Mouse (Mus musculus): ENCODE results near the gene Mrps36. TPM values are rescaled to one million over a fixed set of nuclear protein-coding genes. Genes with fewer than 3 reads are reported as not detected.
"Not testable (repeated sequence)": the region's sequence is repeated elsewhere in the genome, so short reads cannot be mapped to it uniquely, and the experiment has no call there.

Mrps36 gene
- polyA plus RNA-seq, 1 experiment from 2014 or later: 136 TPM

GRCm38 (mm10) chr13:100732756-100733155 lies 11.7 kb downstream of the Mrps36 start:
- CTCF ChIA-PET: no interaction called here
- in situ Hi-C loops (cut with MboI; ENCODE audit: low pct_unique_long_range_greater_than_20kb): no loop called here
- ATAC-seq (no peak), DNase-seq (ENCODE audit: low read depth, low spot score) (no peak)
- H3K27me3 ChIP-seq: no peaks in the 10 kb centered on the region
- POLR2A ChIA-PET: interaction anchor here (0.6 kb wide), 1 partner anchor 8 kb away, joined by 3 read pairs; no protein-coding TSS in a partner anchor
- TF ChIP-seq CTCF (IDR thresholded peaks at IDR 0.05): no peak

- H3K27me3 ChIP-seq; ATAC-seq; CTCF ChIA-PET; in situ Hi-C loops (cut with MboI; ENCODE audit: low pct_unique_long_range_greater_than_20kb); DNase-seq (ENCODE audit: low read depth, low spot score): not testable (repeated sequence)
- POLR2A ChIA-PET: interaction anchor here (1.1 kb wide), 1 partner anchor 41 kb away, joined by 3 read pairs; no protein-coding TSS in a partner anchor
Observed at GRCm38 (mm10) chr13:100731462-100732046, 12.9 kb downstream of the Mrps36 start.

GRCm38 (mm10) chr13:100730861-100731176 lies 13.6 kb downstream of the Mrps36 start, which contains the start of gene Cdk7:
Gene Cdk7 (minus strand): TSS chr13:100730939.
- in situ Hi-C loops (cut with MboI; ENCODE audit: low pct_unique_long_range_greater_than_20kb): no loop called here
- CTCF ChIA-PET: no interaction called here
- no peak for TF ChIP-seq CTCF (IDR thresholded peaks at IDR 0.05)
- POLR2A ChIA-PET: interaction anchor here (1.1 kb wide), 1 partner anchor 40 kb away, joined by 3 read pairs; no protein-coding TSS in a partner anchor
- DNase-seq (ENCODE audit: low read depth, low spot score) (peak; percentile 73), ATAC-seq (peak; percentile 97)
- no peaks in the 10 kb centered on the region for H3K27me3 ChIP-seq

GRCm38 (mm10) chr13:100730153-100730860 lies 14.2 kb downstream of the Mrps36 start:
- no peak for TF ChIP-seq CTCF (IDR thresholded peaks at IDR 0.05)
- ChIA-PET CTCF (no interaction called here), POLR2A (interaction anchor here (1.1 kb wide), 1 partner anchor 40 kb away, joined by 3 read pairs; no protein-coding TSS in a partner anchor)
- in situ Hi-C loops (cut with MboI; ENCODE audit: low pct_unique_long_range_greater_than_20kb): no loop called here
- no peak for ATAC-seq
- peak; percentile 6 for DNase-seq (ENCODE audit: low read depth, low spot score)
- no peaks in the 10 kb centered on the region for H3K27me3 ChIP-seq

DNA sequence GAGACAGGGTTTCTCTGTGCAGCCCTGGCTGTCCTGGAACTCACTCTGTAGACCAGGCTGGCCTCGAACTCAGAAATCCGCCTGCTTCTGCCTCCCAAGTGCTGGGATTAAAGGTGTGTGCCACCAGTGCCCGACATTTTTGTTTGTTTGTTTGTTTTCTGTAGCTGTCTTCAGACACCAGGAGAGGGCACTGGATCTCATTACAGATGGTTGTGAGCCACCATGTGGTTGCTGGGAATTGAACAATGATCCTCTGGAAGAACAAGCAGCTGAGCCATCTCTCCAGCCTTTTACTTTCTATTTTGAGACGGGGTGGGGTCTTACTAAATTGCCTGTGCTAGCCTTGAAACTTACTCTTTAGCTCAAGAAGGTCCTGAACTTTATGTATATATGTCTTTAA lies 15.9 kb downstream of the Mrps36 start:
- CTCF ChIA-PET; DNase-seq (ENCODE audit: low read depth, low spot score); ATAC-seq; in situ Hi-C loops (cut with MboI; ENCODE audit: low pct_unique_long_range_greater_than_20kb); POLR2A ChIA-PET; H3K27me3 ChIP-seq: not testable (repeated sequence)

DNA sequence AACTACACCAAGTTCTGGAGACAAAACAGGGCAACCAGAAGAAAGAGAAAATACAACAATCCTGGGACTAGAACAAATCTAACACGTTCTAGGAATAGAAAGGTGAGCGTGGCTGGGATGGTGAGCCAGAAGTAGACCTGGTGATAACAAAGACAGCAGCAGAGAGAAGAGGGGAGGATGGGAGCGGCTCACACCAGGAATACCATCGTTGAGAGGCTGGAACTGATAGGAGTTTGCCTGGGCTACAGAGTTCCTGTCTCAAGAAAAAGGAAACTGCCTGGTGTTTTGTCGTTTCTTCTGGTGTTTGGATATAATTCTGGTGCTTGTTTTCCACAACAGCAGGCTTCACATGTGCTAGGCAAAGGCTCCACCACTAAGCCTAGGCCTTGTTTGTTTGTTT lies 16.4 kb downstream of the Mrps36 start:
- ATAC-seq (no peak), DNase-seq (ENCODE audit: low read depth, low spot score) (no peak)
- no peaks in the 10 kb centered on the region for H3K27me3 ChIP-seq
- ChIA-PET POLR2A (no interaction called here), CTCF (no interaction called here)
- in situ Hi-C loops (cut with MboI; ENCODE audit: low pct_unique_long_range_greater_than_20kb): no loop called here
- TF ChIP-seq CTCF (IDR thresholded peaks at IDR 0.05): no peak

- no peak for TF ChIP-seq CTCF (IDR thresholded peaks at IDR 0.05)
- ATAC-seq (no peak), DNase-seq (ENCODE audit: low read depth, low spot score) (no peak)
- ChIA-PET POLR2A (interaction anchor here (0.6 kb wide), 1 partner anchor 415 kb away, joined by 3 read pairs; no protein-coding TSS in a partner anchor), CTCF (no interaction called here)
- H3K27me3 ChIP-seq: no peaks in the 10 kb centered on the region
- in situ Hi-C loops (cut with MboI; ENCODE audit: low pct_unique_long_range_greater_than_20kb): no loop called here
Observed at GRCm38 (mm10) chr13:100725194-100725593, 19.3 kb downstream of the Mrps36 start.

DNA sequence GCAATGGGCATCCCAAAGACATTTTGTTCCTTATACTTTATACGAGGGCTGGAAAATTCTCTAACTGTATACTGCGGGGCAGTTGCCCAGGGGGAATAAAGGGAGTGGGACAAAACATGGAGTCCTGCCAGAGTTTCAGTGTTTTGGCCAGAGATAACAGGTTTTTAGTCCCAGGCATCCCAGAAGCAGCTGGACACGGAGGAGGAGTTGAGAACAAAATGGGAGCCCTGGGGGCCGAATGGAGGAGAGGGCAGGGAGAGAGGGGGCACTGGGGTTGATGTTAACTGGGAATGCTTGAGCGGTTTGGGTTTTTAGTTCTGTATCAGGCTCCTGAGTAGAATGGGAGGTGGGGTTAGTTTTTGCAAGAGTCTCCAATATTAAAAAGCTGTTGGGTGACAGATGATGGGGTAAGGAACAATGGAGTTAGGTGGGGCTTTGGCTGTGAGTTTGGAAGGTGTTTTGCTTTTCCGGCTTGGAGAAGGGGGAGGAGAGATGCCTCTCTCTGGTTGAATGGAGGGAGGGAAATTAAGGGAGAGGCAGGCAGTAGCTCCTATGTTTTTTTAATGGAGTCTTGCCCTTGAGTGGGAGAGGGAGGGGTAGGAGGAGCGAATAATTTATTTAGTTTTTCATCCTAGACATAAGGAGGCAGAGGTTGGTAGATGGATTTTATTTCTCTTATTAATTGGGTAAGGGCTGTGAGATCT lies 20.3 kb downstream of the Mrps36 start:
- DNase-seq (ENCODE audit: low read depth, low spot score): no peak
- in situ Hi-C loops (cut with MboI; ENCODE audit: low pct_unique_long_range_greater_than_20kb): no loop called here
- POLR2A ChIA-PET: interaction anchor here (0.6 kb wide), 1 partner anchor 8 kb away, joined by 3 read pairs; no protein-coding TSS in a partner anchor

DNA sequence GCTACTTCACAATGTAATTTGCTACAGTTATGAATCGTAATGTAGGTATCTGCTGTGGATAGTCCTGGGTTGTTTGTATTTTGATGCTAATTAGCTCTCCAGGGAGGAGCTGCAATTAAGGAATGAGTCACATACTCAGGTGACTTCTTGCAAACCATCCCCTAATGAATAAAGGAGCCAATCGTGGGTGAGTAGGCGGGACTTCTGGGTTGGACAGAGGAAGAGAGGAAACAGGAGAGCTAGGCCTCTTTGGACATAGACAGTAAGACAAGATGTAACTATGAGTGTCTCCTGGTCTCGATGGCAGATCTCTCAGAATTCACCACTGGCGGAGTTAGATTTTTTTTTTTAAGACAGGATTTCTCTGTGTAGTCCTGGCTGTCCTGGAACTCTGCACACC lies 22.8 kb downstream of the Mrps36 start:
- in situ Hi-C loops (cut with MboI; ENCODE audit: low pct_unique_long_range_greater_than_20kb): no loop called here
- ATAC-seq (no peak), DNase-seq (ENCODE audit: low read depth, low spot score) (no peak)
- no peaks in the 10 kb centered on the region for H3K27me3 ChIP-seq
- ChIA-PET POLR2A (no interaction called here), CTCF (no interaction called here)
- TF ChIP-seq CTCF (IDR thresholded peaks at IDR 0.05): no peak

More for the DNA sequence above, 20.3 kb downstream of the Mrps36 start:
- no peak for ATAC-seq
- H3K27me3 ChIP-seq: no peaks in the 10 kb centered on the region
- TF ChIP-seq CTCF (IDR thresholded peaks at IDR 0.05): no peak
- CTCF ChIA-PET: no interaction called here

GRCm38 (mm10) chr13:100715467-100715866 lies 29.0 kb downstream of the Mrps36 start:
- no peak for TF ChIP-seq CTCF (IDR thresholded peaks at IDR 0.05)
- no peaks in the 10 kb centered on the region for H3K27me3 ChIP-seq
- DNase-seq (ENCODE audit: low read depth, low spot score) (no peak), ATAC-seq (no peak)
- in situ Hi-C loops (cut with MboI; ENCODE audit: low pct_unique_long_range_greater_than_20kb): no loop called here
- ChIA-PET POLR2A (no interaction called here), CTCF (no interaction called here)

DNA sequence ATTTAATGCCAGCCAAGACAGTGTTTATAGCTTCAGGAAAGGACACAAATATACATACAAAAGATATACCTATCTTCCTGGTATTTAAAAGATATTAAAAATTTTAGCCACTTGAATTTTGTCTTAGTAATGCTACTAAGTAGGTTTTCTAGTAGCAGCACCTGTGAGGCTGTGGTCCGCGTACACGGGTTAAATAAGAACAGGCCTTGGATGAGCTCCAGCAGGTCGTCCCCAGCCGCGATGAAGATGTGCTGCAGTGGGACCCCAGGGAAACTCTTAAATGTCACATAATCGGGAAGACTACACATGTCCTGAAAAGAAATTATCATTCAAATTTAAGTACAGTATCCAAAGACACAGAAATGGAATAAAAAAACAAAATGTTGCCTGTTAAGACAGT lies 38.3 kb downstream of the Mrps36 start:
- POLR2A ChIA-PET: no interaction called here
- in situ Hi-C loops (cut with MboI; ENCODE audit: low pct_unique_long_range_greater_than_20kb): no loop called here
- CTCF ChIA-PET: no interaction called here
- H3K27me3 ChIP-seq: no peaks in the 10 kb centered on the region
- TF ChIP-seq CTCF (IDR thresholded peaks at IDR 0.05): no peak
- DNase-seq (ENCODE audit: low read depth, low spot score) (no peak), ATAC-seq (no peak)

Data from Patski (cell line).